Mouse (Mus musculus): ENCODE results near the gene Rab32.
"Not testable (repeated sequence)": the region's sequence is repeated elsewhere in the genome, so short reads cannot be mapped to it uniquely, and the experiment has no call there.

Gene Rab32

DNA sequence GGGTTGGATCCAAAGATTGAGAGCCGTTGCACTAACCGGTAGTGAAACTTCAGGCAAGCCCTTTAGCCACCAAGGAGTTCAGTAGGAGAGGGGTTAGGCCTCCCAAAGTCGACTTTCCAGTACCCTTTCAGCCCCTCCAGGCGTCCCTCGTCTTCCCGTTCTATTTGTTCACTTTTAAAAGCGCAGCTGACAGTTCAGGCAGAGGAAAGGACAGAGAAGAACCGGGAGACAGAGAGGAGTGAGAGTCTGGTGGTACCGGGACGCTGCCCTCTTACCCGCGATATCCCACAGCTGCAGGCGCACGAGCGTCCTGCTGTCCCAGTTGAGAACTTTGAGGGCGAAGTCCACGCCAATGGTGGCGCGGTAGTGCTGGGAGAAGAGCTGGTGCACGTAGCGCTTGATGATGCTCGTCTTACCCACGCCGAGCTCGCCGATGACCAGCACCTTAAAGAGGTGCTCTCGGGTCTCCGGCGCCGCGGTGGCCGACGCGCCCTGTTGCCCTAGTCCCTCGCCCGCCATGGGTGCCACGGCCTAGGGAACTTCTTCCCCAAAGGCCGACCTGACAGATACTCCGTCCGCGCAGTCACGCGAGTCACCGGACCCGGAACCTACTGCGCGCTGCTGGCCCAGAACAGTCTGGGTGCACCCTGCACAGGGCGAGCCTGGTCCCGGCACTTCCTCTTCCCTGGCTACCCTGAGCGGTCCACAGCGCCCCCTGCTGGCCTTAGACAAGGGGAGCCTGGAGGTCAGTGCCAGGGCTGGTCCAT is at the start of gene Rab32:
Rab32 (minus strand) TSS at position 696 of the 767 bp plus-strand sequence.
- peak; percentile 63 for DNase-seq (ENCODE audit: low read depth)

GRCm38 (mm10) chr10:10600771-10601170 is 42.7 kb upstream of the Rab32 start:
- DNase-seq (ENCODE audit: low read depth) = no peak

GRCm38 (mm10) chr10:10597495-10597894 is 39.4 kb upstream of the Rab32 start:
- not testable (repeated sequence) for DNase-seq (ENCODE audit: low read depth)

GRCm38 (mm10) chr10:10580811-10581210 is 22.7 kb upstream of the Rab32 start:
- DNase-seq (ENCODE audit: low read depth) = no peak

- no peak for DNase-seq (ENCODE audit: low read depth)
These were observed 21.8 kb upstream of the Rab32 start for GRCm38 (mm10) chr10:10579821-10580220.

DNA sequence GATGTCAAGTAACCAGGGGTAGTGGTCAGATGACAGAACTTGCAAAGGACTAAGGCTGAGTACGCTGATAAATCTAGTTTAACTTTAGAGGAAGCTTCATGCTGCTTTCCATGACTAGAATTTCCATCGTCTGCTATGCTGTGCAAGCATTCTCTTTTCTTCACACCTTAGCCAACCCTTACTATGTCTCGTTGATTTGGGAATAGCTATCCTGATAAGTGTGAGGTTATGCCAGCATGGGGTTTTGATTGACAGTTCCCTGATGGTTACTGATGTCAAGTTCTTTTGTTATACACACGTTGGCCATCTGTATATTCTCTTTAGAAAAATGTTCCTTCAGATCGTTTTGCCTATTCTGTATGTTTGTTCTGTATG is 259 bp upstream of the Rab32 start:
- no peak for DNase-seq (ENCODE audit: low read depth)

DNA sequence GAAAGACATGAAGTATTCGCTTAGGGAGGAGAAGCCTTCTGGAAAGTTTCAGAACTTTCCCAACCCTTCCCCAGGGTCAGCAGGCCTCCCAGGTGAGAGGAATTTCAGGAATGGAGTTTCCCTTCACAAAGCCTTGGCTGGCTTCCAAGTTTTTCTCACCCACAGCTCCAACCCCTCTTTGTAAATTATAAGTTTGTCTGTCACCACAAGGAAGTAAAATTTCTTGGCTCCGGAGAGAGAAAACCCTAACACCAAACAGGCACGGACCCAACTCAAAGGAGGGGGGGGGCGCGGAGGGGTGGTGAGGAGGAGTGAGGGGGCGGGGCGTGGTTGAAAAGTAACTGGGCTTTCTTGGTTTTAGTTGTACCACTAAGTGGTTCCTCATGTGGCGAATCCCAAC is 980 bp downstream of the Rab32 start:
- no peak for DNase-seq (ENCODE audit: low read depth)

- DNase-seq (ENCODE audit: low read depth) = no peak
These were observed 2.4 kb downstream of the Rab32 start for GRCm38 (mm10) chr10:10555676-10556075.

GRCm38 (mm10) chr10:10555221-10555620 is 2.8 kb downstream of the Rab32 start:
- no peak for DNase-seq (ENCODE audit: low read depth)

DNA sequence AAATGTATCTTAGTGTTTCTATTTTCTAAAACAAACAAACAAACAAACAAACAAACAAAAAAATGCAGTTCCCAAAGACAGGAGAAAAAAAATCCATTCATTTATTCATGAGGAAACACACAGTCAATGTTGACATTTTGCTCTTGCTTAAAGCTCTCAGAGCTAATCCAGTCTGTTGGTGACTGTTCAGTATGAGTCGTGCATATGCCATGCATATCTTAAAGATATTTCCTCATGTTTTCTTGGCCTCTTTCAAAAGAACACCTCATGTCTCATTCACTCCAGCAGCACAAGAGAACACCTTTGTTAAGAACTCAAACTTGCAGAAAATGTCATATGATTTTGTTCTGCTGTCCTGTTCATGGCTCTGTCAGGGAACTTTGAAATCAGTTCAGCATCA is 7.9 kb downstream of the Rab32 start:
- no peak for DNase-seq (ENCODE audit: low read depth)

DNA sequence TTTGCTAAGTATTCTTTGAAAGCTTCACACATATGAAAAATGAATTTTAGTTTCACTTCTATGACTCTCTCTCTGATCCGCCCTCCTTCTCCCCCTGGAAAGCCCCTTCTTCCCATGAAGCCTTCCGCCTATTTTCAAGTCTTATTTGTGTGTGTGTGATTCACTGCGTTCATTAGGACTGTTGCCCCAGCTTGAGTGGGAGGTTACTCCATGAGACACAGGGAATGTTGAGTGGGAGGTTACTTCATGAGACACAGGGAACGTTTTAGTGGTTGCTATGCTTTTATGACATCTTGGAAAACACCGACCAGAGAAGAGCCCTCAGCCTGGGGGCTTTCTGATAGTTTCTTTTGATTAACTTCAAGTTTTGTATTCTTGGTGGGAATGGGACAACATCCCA is 11.4 kb downstream of the Rab32 start:
- no peak for DNase-seq (ENCODE audit: low read depth)

DNA sequence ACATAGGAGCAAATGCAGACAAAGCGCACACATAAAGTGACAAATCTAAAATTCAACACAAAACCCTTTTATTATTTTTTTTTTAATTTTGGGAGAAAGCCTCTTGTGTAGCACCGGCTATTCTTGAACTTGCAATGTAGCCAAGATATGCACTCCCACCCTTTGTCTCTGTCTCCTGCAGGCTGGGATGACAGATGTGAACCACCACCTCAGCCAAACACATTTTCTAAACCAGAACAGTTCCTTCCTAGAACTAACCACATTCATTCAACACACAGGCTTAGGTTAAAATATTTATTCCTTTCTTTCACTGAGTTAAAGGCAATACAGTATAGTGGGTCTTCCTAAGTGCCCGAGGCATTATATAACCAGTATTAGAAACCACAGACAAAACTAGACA is 13.1 kb downstream of the Rab32 start:
- no peak for DNase-seq (ENCODE audit: low read depth)
